Mouse (Mus musculus) E14TG2a.4 (cell line): ENCODE results near the gene Slc13a4.

Experiments
- H3K27me3 ChIP-seq: 2 replicates; pipeline ENCODE4 v1.6.1; 2014; ENCODE audit warnings: low read length, control low read depth; ENCODE audit not compliant: insufficient read depth
- H3K36me3 ChIP-seq: 2 replicates; pipeline ENCODE4 v1.6.1; 2014; ENCODE audit warnings: low read length, control low read depth; ENCODE audit not compliant: insufficient read depth
- H3K4me1 ChIP-seq: replicated peaks from 2 replicates; pipeline ENCODE4 v1.6.1; 2014; ENCODE audit warnings: low read depth, low read length, control low read depth
- H3K4me3 ChIP-seq: replicated peaks from 2 replicates; pipeline ENCODE4 v1.5.1; 2014; ENCODE audit warnings: mild to moderate bottlenecking, low read length
- H3K9me3 ChIP-seq: 2 replicates; pipeline ENCODE4 v1.6.1; 2014; ENCODE audit warnings: low read length, control low read depth
- CTCF ChIP-seq: conservative IDR thresholded peaks from 2 replicates; pipeline ENCODE4 v1.5.1; 2014; ENCODE audit warnings: low read length
- NANOG ChIP-seq: IDR thresholded peaks from 2 replicates; pipeline ENCODE4 v1.6.1; 2014; ENCODE audit warnings: borderline replicate concordance, low read length, mixed read lengths
- POU5F1 ChIP-seq: IDR thresholded peaks from 2 replicates; pipeline ENCODE4 v1.6.1; 2014; ENCODE audit warnings: low read length, borderline replicate concordance

Gene Slc13a4

DNA sequence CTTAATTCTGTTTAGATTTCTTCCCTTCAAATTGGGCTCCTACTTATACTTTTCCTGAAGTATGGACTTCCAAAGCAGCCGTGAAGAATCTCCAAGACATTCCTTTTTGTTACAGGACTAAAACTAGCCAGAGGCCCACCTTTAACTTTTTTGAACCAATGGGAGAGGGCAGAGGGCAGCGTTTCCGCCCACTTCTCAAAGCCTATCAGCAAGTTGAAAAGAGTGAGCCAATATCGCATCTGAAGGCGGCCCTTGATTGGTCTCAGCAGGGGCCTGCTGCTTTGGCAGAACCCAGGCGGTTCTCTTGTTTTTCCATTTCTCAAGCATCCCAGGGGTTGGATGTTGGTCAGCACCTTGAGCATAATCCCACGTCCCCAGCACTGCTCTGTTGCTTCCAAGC lies at the start of gene Slc13a4:
Gene Slc13a4 (minus strand): TSS at position 95 of the 400 bp plus-strand sequence.
- no peak for TF ChIP-seq POU5F1
- no peak for TF ChIP-seq CTCF
- TF ChIP-seq NANOG, result no peak
- Histone ChIP-seq H3K4me1 (peaks cover 14% of the 10 kb centered on the region), H3K36me3 (no peaks in the 10 kb centered on the region), H3K4me3 (no peak within 1 kb of the TSS), H3K9me3 (no peaks in the 10 kb centered on the region), H3K27me3 (peaks cover 3% of the 10 kb centered on the region; the same call in 1 of the 2 replicates)

DNA sequence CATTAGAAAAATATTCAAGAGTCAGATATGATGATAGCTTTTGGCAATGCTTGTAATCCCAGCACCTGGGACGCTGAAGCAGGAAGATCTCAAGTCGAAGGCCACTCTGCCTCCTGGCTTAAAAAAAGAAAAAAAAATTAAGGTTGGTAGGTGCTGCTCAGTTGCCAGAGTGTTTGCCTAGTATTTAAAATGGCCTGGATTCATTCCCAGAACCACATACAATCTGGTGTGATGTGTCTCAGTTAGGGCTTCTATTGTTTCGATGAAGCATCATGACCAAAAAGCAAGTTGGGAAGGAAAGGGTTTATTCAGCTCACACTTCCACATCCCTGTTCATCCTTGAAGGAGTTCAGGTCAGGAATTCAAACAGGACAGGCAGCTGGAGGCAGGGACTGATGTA lies 47.4 kb upstream of the Slc13a4 start:
- no peaks in the 10 kb centered on the region for H3K36me3 ChIP-seq
- H3K9me3 ChIP-seq, result peaks cover 8% of the 10 kb centered on the region; the same call in 1 of the 2 replicates
- TF ChIP-seq NANOG (no peak), CTCF (no peak), POU5F1 (no peak)
- H3K4me3 ChIP-seq, result no peak overlapping the region
- H3K27me3 ChIP-seq, result peaks cover 5% of the 10 kb centered on the region; the same call in 1 of the 2 replicates
- H3K4me1 ChIP-seq, result peaks cover 59% of the 10 kb centered on the region

DNA sequence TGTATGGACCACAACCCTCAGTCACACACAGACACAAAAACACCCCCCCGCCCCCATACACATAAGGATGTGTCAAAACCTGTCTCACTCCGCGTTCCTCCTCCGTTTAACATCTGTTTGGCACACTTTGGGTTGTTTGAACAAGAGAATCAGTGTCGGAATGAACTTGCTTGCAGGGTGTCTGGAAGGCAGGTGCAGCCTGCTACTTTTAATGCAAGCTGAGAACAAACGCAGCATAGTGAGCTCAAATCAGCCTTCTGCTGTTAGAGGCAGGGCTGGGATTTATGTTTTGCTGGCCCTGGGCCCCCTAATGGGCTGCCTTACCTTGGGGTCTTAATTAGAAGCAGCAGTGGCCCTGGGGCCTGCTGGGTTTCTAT lies 46.7 kb upstream of the Slc13a4 start:
- no peak overlapping the region for H3K4me3 ChIP-seq
- no peak for TF ChIP-seq NANOG
- TF ChIP-seq CTCF, result no peak
- no peak for TF ChIP-seq POU5F1

DNA sequence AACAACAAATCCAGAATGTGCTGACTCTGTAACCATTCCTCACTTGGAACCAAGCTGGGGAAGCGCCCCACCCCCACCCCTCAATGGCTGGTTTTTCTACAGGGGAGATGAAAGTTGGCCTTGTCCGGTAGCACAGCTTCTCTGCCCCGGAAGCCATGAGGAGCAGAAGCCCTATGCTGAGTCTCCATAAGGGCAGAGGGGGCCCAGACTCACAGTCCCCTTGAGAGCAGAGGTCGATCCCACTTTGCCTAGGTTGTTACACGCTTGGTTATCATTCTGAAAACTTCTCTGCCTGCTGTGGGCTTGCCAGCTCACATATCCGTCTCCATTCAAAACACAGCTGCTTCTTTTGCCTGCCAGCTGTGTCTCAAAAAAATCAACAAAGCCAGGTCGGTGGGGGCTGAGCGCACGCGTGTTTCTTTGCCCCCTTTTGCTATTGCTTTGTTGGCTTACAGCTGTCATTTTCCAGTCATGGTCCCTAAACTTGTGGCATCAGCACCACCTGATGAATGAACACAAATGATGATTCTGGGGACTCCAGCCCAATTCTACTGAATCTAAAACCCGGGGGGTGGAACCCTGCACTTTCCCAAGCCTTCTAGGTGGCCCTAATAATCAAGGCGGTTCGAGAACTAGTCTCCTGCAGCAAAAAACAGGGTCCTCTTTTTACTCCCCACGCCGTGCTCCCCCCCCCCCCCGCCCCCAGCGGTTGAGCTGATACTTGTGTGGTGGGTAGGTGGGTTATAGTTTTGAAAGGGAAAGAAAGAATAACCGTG lies 46.1 kb upstream of the Slc13a4 start:
- peak overlapping the region; percentile 43 for H3K4me3 ChIP-seq

More for the DNA sequence above, 46.7 kb upstream of the Slc13a4 start:
- Histone ChIP-seq H3K27me3 (peaks cover 5% of the 10 kb centered on the region; the same call in 1 of the 2 replicates), H3K9me3 (peaks cover 8% of the 10 kb centered on the region; the same call in 1 of the 2 replicates), H3K36me3 (no peaks in the 10 kb centered on the region), H3K4me1 (peaks cover 64% of the 10 kb centered on the region)

DNA sequence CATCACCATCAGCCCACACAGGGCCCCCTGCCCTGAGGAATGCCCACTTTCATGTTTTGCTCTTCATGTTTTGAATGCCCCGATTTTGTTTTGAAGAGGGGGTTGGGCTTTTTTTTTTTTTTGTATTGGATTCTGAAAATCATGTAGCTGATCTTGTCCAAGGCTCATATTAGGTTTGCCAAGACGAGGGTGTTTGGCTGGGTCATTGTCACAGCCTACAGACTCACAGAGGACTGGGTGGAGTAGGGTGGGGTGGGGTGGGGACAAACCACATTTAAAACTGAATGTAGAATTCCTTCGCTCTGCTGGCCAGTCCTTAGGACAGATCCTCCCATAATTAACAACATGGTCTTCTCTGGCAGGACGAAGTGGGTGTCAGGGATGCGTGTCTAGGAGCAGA lies 45.5 kb upstream of the Slc13a4 start:
- Histone ChIP-seq H3K4me3 (peak overlapping the region; percentile 43), H3K27me3 (peaks cover 5% of the 10 kb centered on the region; the same call in 1 of the 2 replicates), H3K9me3 (peaks cover 4% of the 10 kb centered on the region; the same call in 1 of the 2 replicates), H3K4me1 (peaks cover 73% of the 10 kb centered on the region), H3K36me3 (no peaks in the 10 kb centered on the region)
- TF ChIP-seq CTCF, result no peak
- no peak for TF ChIP-seq POU5F1
- no peak for TF ChIP-seq NANOG

More for the DNA sequence above, 46.1 kb upstream of the Slc13a4 start:
- H3K27me3 ChIP-seq, result peaks cover 5% of the 10 kb centered on the region; the same call in 1 of the 2 replicates
- TF ChIP-seq NANOG (no peak), CTCF (no peak), POU5F1 (no peak)
- H3K4me1 ChIP-seq, result peaks cover 67% of the 10 kb centered on the region
- H3K36me3 ChIP-seq, result no peaks in the 10 kb centered on the region
- H3K9me3 ChIP-seq, result peaks cover 6% of the 10 kb centered on the region; the same call in 1 of the 2 replicates

DNA sequence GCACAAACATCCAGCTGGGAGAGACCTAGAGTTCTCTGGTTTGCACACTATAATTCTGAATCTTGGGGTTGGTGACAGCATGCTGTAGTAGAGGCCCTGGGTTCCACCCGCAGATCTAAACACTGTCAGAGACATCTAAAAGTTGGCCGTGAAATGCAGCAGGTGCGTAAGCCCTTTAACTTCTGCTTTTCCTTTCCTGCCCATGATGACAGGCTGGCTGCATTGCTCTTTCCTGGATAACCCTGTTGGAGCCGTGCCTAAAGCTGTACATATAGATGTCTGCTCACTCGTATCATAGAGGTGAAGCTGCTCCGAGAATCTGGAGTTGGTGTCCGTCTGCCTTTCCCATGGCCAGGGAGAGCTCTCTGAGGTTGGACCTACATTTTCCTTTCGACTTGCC lies 44.9 kb upstream of the Slc13a4 start:
- H3K27me3 ChIP-seq, result peaks cover 7% of the 10 kb centered on the region; the same call in 1 of the 2 replicates
- peaks cover 73% of the 10 kb centered on the region for H3K4me1 ChIP-seq
- TF ChIP-seq NANOG (no peak), CTCF (no peak), POU5F1 (no peak)
- H3K4me3 ChIP-seq, result peak overlapping the region; percentile 20; the same call in 1 of the 2 replicates
- peaks cover 4% of the 10 kb centered on the region; the same call in 1 of the 2 replicates for H3K9me3 ChIP-seq
- H3K36me3 ChIP-seq, result no peaks in the 10 kb centered on the region

DNA sequence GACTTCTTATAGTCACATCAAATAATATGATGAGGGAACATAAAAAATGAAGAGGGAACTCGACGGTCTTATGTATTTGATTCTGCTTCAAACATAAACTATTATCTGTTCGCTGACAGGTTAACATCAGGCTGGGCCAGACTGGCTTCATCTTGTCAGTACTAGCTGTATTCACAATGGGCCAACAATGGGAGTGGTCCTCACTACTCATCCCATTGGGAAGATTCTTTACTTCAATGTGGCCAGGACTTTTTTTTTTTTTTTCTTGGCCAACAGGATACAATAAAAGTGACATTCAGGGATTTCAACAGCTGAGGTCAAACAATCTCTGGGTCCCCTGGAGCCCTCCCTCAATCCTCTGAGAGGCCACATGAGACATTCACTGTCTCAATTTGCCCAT lies 43.9 kb upstream of the Slc13a4 start:
- H3K27me3 ChIP-seq, result peaks cover 9% of the 10 kb centered on the region; the same call in 1 of the 2 replicates
- H3K4me3 ChIP-seq, result no peak overlapping the region
- peaks cover 4% of the 10 kb centered on the region; the same call in 1 of the 2 replicates for H3K9me3 ChIP-seq
- TF ChIP-seq POU5F1 (no peak), CTCF (no peak), NANOG (no peak)
- H3K4me1 ChIP-seq, result peaks cover 73% of the 10 kb centered on the region
- H3K36me3 ChIP-seq, result no peaks in the 10 kb centered on the region

DNA sequence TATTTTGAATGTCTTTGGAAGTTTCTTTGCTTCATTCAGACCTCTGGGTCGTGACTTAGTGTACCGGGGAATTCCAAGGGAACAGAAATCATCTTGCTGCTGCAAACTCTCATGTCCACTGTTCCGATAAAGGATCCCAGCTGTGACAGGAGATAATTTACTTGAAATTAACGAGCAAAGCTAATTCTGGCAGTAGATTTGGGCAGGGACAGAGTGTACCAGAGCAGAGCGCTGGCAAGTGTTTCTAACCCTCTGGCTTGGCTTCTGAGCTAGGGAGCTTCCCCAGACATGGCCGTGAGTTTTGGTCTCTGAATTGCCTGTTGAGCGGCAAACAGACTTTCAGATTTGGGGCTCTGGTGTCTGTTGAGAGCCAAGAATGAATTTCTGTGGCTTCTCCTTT lies 41.9 kb upstream of the Slc13a4 start:
- H3K4me3 ChIP-seq, result no peak overlapping the region
- H3K4me1 ChIP-seq, result peaks cover 56% of the 10 kb centered on the region
- H3K36me3 ChIP-seq, result no peaks in the 10 kb centered on the region
- peaks cover 4% of the 10 kb centered on the region; the same call in 1 of the 2 replicates for H3K27me3 ChIP-seq
- H3K9me3 ChIP-seq, result no peaks in the 10 kb centered on the region
- TF ChIP-seq POU5F1, result no peak
- no peak for TF ChIP-seq CTCF
- TF ChIP-seq NANOG, result no peak
